Mouse (Mus musculus) natural killer cell, adult 2 months (primary cell): ENCODE measurements around the gene Fut11.

Source experiments
- DNase-seq, 2 experiments: peaks; one replicate each; pipeline ENCODE4 v3.0.0; 2022; ENCODE audit warnings: low spot score in 2 of 2

Fut11 gene

DNA sequence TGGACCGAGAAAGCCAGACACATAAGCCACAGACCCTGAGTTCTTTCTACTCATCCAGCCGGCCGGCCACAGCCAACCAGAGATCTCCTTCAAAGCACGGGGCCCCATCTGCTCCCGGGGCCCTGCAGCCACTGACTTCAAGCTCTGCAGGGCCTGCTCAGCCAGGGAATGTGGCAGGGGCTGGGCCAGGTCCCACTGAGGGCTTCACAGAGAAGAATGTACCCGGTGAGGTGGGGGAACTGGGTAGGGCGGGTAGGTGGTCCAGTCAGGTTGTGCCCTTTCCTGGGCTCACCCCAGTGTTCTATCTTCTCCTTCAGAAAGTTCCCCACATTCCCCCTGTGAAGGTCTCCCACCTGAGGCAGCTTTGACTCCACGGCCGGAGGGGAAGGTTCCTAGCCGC lies 23.7 kb downstream of the Fut11 start:
- DNase-seq: no peak

GRCm38 (mm10) chr14:20719767-20720166 lies 25.0 kb downstream of the Fut11 start:
- no peak for DNase-seq

- DNase-seq: no peak
These were observed 26.6 kb downstream of the Fut11 start for GRCm38 (mm10) chr14:20721371-20721770.

DNA sequence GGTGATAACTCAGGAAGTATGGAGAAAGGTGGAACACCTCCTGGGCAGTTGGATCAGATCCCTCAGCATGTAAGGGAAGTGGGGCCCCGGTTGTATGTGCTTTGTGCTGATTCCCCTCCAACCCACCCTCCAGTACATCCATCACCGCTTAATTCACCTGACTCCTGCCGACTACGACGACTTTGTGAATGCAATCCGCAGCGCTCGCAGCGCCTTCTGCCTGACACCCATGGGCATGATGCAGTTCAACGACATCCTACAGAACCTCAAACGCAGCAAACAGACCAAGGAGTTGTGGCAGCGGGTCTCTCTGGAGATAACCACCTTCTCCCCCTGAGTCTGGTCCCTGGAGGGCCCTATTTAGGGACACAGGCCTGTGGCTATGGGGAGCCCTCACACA lies 28.2 kb downstream of the Fut11 start:
- no peak for DNase-seq

DNA sequence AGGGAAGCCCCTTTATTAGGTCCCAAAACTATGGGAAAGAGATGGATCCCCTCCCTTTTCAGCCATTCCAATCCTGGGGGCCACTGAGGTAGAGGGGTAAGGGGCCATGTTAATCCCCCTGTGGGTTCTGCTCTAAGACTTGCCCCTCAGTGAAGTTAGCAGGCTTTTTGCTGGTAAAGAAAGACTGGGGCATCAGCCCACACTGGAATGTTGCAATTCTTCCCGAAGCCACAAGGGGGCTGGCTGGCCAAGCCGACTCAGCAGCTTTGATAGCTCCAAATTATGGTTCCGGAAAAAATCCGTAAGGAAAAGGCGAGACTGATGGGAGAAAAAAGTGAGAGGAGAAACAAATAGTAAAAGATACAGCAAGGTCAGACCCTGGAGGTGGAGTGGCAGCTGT lies 29.3 kb downstream of the Fut11 start:
- peak; percentile 22 to 49 for DNase-seq

DNA sequence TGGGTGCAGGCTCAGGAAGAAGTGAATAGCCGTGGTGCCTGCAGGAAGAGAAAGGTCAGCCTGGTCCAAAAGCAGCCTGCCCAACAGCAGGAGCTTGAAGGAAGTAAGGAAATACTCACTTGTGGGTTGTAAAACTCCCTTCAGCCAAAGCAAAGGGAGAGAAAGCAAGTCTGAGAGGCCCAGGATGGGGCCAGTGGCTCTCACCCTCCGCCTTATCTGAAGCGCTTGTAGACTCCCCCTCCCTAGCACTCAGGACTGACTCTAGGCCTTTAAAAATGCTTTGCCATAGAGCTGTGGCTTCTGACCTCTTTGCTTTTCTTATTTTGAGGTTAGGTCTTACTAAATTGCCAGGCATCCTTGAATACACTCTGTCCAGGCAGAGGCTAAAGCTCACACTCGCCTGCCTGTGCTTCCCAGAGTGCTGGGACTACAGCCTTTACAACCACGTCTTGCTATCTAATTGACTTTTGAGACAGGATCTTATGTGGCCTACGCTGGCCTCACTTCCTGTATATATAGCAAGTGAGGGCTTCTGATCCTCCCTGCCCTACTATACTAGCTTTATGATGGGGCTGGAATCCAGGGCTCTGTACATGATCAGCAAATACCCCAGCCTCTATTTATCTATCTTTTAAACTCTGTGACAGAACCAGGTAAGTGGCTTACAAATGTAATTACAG lies 31.0 kb downstream of the Fut11 start:
- no peak for DNase-seq

GRCm38 (mm10) chr14:20729871-20730270 lies 35.1 kb downstream of the Fut11 start:
- DNase-seq: no peak

GRCm38 (mm10) chr14:20730853-20731602 lies 36.3 kb downstream of the Fut11 start:
- no peak for DNase-seq

DNA sequence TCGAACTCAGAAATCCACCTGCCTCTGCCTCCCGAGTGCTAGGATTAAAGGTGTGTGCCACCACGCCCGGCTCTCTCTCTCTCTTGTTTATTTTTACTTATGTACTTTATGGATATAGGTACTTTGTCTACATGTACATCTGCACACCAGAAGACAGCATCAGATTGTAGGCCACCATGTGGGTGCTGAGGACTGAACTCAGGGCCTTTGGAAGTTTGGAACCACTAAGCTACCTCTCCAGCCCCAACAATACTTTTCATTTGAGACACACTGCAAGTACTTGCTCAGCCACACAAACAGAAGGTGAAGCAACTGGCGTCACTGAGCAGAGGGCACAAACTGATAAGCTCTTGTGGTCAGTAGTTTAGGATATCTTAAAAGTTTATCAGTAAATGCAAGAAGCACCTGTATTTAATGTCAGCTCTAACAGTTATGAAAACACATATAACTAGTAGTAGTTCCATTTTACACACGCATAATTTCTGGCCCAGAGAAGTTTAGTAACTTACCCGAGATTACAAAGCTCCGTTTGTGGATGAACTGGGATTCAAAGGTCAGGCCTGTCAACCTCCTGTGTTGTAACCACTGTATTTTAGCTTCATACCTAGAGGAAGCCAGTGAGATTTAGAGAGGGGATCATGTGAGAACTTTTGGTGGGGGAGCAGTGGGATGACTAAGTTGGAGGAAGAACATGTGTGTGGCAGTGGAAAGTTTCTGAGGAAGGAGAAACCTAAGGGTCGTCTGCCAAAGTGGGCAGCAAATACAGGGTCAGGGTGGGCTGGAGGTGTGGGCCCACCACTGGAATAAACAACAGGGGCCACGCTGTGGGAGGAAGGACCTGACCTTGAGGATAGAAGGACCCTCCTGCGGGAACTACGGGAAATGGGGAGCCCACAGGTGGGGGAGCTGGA lies 38.5 kb downstream of the Fut11 start:
- DNase-seq: no peak

DNA sequence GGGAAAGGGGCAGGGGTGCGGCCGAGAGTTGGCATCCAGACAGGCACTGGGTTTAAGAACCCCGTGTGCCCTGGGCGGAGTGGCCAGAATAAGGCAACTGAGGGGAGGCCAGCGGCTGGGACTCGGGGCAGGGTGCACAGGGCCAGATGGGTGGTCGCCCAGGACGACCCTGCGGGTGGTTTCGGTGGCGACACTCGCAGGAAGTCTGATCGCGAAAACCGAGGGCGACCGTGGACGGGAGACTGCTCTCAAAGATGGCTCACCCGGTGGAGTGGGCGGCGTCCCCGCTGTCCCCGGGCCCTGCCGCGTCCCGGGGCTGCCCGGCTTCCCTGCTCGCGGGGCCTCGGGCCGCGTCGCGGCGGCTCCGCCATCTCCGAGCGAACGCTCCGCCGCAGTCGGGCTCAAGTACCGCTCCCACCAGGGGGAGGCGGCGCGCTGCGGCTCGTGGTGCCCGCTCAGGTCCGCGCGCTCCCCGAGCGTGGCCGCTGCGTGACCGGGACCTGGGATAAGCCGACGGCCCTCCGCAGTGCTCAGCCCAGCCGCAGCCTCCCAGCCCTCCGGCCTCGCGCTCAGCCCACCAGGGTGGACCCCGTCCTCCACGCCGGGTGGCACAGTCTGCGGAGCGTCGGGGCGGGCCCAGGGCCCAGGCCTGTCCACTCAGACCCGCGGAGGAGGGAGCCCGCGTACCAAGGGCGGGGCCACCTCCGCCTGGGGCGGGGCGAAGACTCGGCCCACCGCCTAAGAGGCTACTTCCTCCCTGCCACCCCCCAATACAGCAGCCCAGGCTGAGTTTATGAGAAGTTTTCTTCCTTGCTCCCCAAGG lies 39.4 kb downstream of the Fut11 start, which contains the start of gene Ndst2:
Gene Ndst2, minus strand, starts transcription at position 611 of the 823 bp plus-strand sequence.
- DNase-seq: peak; percentile 82 to 86

GRCm38 (mm10) chr14:20735052-20735451 lies 40.3 kb downstream of the Fut11 start:
- no peak for DNase-seq

GRCm38 (mm10) chr14:20735892-20736390 lies 41.2 kb downstream of the Fut11 start:
- no peak for DNase-seq

- DNase-seq: peak; percentile 33 to 53
These were observed 42.5 kb downstream of the Fut11 start for GRCm38 (mm10) chr14:20737306-20737705.

DNA sequence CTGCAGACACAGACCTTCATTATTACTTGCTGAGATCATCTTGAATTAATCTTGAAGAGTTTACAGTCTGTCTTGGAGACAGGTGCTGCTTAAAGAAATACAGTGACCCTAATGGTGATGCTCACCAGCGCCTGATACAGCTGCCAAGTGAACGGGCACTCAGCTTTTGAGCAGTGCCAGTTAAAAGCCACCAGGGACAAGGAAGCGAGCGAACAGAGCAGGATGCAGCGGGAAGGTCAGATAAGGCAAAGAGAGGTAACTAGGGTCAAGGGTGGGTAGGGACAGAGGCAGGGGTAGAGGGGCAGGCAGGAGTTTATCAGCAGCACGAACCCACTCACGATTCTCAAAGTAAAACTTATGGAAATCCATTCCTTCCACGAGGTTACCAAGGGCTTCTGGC lies 43.7 kb downstream of the Fut11 start:
- DNase-seq: no peak

DNA sequence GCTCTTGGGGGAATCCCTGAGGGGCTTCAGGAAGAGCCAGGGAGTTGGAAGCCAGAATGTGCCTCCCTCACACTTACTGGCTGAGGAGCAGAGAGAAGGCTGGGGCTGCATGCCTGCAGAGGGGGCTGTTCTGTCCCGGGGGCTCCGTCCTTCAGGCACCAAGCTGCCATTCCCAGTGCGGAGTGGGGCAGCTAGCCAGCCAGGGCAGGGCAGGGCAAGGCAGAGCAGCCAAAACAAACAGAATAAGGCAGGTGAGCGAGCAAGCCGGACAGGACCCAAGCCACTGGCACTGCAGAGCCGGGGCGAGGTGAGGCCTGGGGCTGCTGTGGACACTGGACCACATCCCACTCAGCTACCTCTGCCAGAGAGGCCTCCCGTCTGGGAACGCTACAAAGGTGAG lies 46.5 kb downstream of the Fut11 start:
- no peak for DNase-seq

DNA sequence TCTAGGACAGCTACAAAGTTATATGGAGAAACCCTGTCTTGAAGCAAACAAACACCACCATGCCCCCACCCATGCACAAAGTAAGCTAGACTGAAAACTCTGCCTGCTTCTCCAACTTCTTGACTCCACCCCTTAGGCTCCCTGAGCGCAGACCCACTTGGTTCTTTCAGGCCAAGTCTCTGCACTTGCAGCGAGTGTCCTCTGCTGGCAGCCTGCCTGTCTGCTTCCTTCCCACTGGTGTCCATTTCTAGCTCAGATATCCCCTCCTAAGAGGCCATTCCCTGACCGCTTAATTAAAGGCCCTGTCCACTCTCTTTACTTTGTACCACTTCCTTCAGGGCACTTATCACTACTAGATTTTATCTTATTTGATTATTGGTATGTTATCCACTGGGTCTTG lies 48.8 kb downstream of the Fut11 start:
- DNase-seq: no peak

DNA sequence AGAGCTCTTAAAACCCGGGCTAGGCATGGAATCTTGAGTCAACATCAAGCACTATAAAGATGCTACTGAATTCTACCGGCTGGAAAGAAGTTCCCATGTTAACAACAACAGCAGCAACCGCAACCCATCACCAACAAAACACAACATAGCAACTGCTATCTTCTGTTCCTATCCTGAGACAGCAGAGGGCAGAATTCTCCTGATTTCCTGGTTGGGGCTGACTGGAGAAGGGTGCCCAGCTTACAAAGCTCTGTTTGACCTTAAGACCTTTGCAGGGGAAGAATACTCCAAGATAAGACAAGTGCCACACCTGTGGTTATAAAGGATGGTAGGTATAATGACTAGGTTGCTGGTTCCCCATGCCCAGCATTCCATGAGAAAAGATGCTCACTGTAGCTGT lies 52.2 kb downstream of the Fut11 start:
- no peak for DNase-seq

DNA sequence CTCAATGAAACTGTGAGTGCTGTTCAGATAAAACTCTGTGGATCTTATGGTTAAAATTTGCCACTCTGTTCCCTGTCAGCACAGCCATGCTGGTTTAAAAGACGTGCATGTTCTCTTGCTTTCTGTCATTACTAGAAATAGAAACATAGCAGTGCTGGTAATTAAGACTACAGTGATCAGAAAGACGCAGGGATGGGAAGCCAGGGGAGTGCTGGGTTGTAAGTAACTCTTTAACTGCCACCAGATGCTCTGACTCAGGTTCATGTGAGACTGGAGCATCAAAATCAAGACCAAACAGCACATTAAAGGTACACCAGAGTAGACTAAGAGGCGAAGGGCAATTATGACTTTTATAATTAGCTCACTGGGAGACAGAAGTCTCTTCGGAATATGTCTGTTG lies 53.6 kb downstream of the Fut11 start:
- no peak for DNase-seq

- no peak for DNase-seq
These were observed 54.8 kb downstream of the Fut11 start for GRCm38 (mm10) chr14:20749494-20750051.

DNA sequence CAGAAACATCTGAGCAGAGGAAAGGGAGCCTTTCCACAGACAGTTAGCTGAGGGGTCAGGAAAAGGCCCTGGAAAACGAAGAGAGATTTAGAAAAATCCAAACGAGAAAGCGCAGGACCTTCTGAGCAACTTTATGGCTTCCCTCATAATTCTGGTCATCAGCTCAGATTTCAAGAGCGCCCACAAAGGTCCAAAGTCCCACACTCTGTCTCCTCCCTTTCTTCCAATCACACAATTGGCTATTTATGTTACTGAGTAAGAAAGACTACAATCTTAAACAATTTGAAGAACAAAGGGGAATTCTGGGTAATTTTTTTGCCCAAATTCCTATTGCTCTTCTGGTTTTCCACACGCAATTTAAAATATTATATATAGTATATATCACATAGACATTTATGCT lies 55.7 kb downstream of the Fut11 start:
- no peak for DNase-seq
